Mouse (Mus musculus): Measurements from ENCODE around the gene Rhot1.
A peak's percentile ranks its signal among the peaks of the same experiment; 100 is the strongest.
"Not testable (repeated sequence)": the region's sequence is repeated elsewhere in the genome, so short reads cannot be mapped to it uniquely, and the experiment has no call there.

The Rhot1 gene

DNA sequence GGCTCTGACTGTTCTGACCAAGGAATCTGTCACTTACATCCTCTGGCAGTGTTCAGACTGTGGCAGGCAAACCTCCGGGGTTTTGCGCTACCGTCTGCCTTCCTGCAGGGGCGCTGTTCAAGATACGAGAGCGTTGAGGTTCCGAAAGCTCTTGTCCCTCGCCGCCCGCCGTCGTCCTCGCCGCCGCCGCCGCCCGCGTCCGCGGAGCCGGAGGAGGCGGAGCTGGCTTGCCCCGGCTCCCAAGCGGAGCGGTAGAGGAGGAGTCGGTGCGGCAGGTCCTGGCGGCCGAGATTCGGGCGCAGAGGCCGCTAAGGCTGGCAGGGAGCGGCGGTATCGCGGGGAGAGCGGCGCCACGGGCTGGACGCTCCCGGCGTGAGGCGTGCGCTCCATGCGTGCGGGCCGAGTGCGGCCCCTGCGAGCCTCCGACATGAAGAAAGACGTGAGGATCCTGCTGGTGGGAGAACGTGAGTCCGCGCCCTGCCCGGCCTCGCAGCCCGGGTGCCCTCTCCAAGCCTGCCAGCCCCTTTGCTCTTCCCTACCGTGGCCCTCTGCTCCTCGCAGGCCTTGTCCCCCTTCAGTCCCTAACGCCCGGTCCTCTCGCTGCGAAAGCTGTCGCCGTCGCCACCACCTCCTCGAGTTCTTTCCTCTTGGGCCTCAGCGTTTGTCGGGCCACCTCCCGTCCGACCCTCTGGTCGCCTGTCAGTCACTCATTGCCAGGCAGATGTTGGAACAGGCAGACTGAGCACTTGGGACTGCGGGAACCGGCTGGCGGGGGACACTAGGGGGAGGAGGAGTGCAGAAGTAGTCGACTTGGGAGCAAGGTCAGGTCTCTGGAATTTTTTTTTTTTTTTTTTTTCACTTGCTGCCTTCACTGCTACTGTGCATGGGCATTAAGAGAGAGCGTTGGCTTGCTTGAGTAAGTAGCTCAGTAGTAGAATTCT is at the start of gene Rhot1:
Gene Rhot1, plus strand, starts transcription at position 160 of the 941 bp plus-strand sequence.
- peak; percentile 95 for DNase-seq

DNA sequence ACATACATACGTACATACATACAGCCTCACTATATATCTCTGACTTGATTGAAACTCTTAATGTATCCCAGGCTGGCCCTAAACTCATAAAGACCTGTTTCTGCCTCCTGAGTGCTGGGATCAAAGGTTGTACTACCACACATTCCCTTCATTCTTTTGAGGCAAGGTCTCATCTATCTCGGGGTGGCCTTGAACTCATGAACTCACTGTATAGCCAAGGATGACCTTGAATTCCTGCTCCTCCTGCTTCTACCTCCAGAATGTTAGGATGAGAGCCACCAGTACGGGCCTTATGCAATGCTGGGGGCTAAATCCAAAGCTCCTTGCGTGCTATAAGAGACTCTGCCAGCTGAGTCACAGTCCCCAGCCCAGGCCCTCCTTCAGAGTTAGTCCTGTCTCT is 47.8 kb upstream of the Rhot1 start:
- no peak for DNase-seq

GRCm38 (mm10) chr11:80163362-80164116 is 45.3 kb upstream of the Rhot1 start:
- no peak for DNase-seq

GRCm38 (mm10) chr11:80164224-80164623 is 44.6 kb upstream of the Rhot1 start:
- no peak for DNase-seq

DNA sequence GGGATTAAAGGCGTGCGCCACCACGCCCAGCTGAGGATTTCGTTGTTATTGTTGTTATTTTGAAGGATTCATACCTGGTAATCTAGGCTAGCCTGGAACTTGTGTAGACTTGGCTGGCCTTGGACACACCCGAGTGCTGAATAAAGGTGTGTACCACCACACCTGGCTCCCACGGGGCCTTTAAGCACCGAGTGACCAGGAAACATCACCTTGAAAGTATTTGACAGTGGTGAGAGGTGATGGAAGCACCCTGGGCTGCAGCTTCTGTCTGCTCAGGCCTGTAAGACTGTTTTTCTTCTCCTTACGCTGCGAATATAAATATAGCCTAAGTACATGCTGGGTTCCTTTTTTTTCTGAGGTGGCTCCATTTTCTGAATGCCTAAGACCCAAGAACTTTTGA is 40.7 kb upstream of the Rhot1 start:
- DNase-seq, result no peak

DNA sequence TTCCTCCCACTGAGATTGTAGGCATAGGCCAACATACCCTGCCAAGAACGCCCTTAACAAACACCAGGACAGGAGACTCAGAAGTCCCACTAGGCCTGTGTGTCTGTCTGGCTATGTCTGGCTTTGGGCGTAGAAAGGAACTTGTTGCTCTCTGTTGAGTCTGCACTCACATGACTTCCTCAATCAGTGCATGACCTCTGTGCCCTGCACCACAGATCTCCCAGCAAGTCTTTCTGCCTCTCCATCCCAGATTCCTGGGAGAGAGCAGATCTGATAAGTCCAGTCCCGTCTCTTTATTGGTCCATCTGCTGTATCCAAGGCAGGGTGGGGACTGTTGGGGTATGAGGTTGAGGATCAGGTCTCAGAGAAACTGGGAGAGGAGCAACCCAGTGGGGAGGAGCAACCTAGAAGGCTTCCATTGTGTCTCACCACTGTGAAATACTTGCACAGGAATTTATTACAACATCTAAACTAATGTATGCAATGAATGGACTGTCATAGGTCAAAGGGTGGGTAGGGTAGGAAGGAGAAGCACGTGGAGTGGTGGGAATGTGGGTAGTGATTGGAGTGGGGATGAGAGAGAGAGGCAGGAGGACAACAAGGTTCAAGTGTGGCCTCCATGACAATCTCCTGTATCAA is 40.1 kb upstream of the Rhot1 start:
- no peak for DNase-seq

- DNase-seq, result no peak
Measured at GRCm38 (mm10) chr11:80169629-80170028, 39.2 kb upstream of the Rhot1 start.

- DNase-seq, result no peak
Measured at GRCm38 (mm10) chr11:80170351-80170750, 38.5 kb upstream of the Rhot1 start.

DNA sequence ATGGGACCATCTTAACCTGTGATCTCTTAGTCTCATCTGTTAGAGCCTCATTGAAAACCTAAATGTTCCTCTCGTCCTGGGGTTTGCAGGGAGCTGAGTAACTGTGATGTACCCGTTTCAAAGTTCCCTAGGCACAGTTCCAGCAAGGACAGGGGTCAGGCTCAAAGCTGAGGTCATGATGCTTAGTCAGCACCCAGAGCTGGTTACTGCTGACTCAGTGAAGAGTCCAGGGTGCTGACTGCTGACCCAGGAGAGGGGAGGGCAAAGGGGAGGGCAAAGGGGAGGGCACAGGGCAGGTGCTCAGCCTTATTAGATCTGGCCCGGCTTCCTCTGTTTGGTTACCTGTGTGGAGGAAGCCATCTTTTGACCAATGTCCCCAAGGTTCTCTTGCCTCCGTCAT is 36.9 kb upstream of the Rhot1 start:
- no peak for DNase-seq

GRCm38 (mm10) chr11:80173963-80174670 is 34.7 kb upstream of the Rhot1 start:
- no peak for DNase-seq

DNA sequence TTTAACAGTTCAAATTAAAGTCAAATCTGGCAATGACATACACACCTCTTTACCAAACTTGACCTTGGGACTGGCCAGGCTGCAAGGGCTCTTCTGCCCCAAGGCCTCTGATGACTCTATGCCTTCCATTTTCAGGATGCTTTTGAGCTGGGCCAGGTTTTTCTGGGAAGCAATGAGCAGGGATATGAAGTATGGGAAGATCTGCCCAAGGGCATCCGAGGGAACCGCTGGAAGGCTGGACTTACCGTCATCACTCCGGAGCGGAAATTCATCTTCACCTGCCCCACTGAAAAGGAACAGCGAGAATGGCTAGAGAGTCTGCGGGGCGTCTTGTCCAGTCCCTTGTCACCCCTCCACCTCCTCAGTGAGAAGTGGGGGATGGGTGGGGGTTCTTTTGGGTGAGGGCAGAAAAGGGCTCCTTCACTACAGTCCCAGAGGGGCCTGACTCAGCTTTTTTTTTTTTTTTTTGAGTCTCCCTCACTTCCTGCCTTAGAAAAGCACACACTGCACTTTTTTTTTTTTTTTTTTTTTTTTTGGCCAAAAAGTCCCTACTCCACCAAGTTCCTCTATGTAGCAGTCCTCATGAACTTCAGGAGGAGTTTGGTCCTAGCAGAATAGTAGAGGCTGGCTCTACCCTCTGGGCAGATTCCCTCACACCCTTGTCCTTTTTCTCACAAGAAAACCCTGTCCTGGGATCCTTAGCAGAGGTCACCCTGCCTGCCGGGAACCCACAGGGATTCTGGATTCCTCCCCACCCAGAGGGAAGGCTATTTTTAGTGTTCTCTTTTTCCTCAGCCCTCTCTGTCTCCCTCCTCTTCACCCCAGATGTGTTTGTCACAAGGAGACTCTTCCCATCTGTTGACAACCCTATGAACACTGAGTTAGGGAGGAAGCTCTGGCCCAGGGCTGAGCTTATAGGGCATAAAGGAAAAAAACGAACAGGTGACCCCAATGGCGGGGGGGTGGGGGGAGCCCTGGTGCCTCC is 31.6 kb upstream of the Rhot1 start:
- DNase-seq, result no peak

- no peak for DNase-seq
Measured at GRCm38 (mm10) chr11:80178316-80178715, 30.5 kb upstream of the Rhot1 start.

DNA sequence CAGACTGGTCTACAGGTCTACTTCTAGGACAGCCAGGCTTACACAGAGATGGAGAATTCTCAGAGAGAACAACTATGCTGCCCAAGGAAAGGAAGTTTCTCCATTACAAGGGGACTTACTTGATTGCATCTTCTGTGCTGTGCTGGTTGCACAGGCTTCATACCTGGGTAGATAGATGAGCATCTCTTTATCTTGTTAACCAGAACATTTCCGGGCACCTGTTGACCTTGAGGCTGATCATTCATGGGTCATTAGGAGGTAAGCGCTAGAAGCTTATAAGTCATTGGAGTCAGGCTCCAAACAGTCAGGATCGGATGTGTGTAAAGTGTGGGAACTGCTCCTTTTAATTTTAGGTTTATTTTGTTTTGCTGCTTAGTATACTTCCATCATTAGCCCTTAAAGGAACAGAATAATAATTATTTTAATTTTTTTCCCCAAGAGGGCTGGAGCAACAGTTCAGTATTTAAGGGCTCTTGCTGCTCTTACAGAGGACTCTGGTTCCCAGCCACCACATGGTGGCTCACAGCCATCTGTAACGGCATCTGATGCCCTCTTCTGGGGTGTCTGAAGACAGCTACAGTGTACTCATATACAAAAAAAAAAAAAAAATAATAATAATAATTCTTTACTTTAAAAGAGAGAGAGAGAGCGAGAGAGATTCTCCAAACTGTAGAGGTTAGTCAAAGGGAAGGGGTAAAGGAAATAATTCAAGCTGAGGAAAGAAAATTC is 27.6 kb upstream of the Rhot1 start:
- DNase-seq, result no peak

DNA sequence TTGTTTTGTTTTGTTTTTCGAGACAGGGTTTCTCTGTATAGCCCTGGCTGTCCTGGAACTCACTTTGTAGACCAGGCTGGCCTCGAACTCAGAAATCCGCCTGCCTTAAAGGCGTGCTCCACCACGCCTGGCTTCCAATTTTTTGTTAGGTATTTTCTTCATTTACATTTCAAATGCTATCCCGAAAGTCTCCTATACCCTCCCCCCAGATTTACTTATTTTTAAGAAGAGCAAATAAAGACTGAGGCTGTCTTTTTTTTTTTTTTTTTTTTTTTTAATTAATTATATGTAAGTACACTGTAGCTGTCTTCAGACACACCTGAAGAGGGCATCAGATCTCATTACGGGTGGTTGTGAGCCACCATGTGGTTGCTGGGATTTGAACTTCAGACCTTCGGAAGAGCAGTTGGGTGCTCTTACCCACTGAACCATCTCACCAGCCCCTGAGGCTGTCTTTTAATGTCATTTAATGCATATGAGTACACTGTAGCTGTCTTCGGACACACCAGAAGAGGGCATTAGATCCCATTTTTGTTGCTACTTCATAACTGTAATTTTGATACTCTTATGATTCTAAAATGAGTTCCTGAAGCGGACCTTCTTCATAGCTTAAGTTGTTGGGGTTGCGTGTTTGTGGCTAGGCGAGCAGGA is 25.6 kb upstream of the Rhot1 start:
- not testable (repeated sequence) for DNase-seq

GRCm38 (mm10) chr11:80183705-80184255 is 25.0 kb upstream of the Rhot1 start, which contains the start of gene Rnf135:
Rnf135 (plus strand) TSS chr11:80183851.
- DNase-seq, result peak; percentile 89

DNA sequence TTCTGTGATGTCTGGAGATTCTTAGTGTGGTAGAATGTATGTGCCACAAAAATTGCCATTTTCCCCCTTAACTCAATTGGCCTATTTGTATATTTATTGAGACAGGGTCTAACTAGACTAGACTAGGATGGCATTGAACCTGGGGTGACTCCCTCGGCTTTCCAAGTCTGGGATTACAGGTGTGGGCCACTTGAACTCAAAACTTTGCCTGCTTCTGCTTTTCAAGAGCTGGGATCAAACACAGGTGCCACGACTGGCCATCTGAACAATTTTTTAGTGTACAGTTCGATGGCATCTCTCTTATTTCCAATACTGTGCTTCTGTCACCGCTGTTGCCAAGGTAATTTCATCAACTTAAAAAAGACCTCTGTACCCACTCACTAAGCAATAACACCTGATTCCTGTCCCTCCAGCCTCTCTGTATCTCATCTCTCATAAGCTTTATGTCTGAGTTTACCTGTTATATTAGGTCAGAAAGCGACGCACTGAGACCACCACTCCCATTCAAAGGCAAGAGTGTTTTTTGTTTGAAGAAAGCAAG is 24.2 kb upstream of the Rhot1 start:
- DNase-seq, result no peak

DNA sequence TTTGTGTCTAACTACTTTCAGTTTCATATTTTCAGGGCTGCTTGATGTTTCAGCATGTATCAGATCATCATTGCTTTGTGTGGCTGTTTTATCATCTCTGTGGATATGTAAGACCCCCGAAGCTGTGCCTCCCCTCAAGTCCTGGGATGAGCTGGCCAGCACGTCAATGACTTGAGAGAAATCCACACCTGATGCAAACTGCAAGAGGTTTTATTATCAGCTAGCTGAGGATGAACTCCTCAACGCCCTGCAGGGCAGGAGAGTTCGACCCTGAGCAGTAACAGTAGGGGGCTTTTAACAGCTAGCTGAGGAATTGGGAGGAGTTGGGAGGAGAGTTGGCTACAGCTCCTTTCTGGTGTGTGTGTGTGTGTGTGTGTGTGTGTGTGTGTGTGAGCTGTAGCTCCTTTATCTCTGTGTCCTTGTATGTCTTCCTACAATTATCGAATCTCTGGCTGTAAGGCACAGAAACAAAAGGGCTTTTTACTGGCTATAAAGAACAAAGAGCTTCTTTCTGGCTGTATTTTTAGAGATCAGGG is 23.3 kb upstream of the Rhot1 start:
- DNase-seq, result not testable (repeated sequence)

- DNase-seq, result no peak
Measured at GRCm38 (mm10) chr11:80190280-80190679, 18.5 kb upstream of the Rhot1 start.

- DNase-seq, result no peak
Measured at GRCm38 (mm10) chr11:80193827-80194226, 15.0 kb upstream of the Rhot1 start.
